Mouse (Mus musculus): ENCODE data around the gene Ndufa6.

Ndufa6 gene

DNA sequence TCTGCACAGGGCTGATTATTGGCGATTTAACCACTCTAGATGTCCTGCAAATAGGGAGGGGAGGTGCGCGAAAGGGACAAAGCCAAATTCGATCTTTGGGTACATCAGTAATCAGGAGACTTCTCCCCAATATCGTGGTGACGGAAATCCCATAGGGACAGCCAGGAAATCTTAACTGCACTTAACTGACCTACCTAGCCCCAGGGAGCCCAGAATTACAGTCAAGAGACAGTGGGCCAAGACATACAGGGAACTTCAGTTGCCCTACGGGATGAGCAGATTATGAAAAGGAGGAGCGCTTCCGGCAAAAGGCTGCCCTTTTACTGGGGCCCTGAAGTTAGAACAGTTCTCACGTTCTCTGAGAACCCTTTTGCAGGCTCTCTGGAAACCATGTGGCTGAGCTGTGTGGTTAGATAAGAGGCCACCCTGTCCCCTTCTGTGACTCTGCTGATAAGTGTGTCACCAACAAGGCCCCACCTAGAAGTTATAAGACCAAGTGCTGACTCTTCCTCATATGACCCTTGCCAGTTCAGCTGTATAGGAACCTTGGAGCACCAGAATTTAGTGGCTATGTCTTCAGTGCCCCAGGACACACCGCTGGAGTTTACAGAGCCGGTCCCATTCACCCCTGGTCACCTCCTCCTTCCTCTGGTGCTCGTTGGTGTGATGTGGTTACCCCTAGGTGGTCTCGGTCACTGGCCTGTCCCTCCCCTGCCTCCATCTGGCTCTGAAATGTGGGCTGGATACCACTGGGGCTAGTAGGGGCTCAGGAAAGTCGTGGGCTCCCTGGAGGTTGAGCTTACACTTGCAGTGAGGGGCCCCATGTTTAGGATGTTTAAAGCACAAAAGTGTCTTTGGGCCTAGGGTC is 12.2 kb downstream of the Ndufa6 start:
- DNase-seq (ENCODE audit: low read depth, low spot score): no peak

- no peak for DNase-seq (ENCODE audit: low read depth, low spot score)
These were observed 13.1 kb downstream of the Ndufa6 start for GRCm38 (mm10) chr15:82341036-82341501.

DNA sequence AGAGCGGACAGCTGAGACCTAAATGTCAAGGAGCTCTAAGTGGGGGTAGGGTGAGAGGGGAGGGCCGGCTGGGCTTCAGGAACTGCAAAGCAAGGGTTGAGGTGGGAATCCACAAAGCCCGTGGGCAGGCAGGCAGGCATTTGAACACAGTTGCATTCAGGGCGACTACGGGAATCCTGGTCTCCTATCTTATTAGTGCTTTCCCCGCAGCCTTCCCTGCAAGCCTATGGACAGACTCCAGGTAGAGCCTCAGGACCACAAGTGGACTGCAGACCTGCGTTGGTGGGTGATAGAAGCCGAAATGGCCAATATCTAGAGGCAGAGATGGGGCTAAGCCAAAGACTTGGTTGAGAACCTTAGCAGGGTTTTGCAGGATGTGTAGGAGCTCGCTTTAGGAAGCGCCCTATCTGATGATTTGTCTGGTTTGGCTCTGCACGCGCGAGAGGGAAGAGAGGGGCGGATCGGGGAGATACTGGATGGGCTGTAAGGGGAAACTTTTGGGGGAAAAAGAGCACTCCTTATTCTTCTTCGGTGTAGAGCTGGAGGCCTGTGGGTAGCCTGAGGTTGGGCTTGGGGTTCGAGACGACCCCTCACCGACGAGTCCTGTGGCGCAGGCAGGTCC is 13.6 kb downstream of the Ndufa6 start:
- DNase-seq (ENCODE audit: low read depth, low spot score): no peak

DNA sequence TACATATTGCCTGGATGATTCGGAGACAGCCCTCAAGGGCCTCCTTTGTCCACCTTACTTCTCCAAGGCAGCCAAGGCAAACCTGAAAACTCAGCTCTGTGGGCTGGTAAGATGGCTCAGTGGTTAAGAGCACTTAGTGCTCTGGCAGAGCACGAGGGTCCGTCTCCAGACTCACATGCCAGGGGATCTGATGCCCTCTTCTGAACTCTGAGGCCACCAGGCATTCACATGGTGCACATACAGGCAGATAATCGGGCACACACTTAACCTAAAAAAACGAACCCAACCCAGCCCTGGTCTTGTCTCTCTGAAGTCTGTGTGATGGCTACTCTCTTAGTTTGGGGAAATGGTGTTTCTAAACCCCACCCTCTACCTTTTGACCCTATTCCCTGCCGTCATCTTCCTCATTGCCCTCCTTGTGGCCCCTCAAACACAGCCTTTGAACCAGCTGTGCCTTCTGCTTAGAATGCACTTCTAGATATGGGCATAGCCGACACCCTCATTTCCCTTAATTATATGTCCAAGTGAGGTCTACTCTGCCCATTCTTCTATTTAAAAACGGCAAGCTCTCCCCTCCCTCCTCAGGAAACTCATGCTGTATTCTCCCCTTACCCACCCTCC is 14.4 kb downstream of the Ndufa6 start:
- no peak for DNase-seq (ENCODE audit: low read depth, low spot score)

GRCm38 (mm10) chr15:82339150-82339549 is 15.0 kb downstream of the Ndufa6 start:
- DNase-seq (ENCODE audit: low read depth, low spot score): no peak

DNA sequence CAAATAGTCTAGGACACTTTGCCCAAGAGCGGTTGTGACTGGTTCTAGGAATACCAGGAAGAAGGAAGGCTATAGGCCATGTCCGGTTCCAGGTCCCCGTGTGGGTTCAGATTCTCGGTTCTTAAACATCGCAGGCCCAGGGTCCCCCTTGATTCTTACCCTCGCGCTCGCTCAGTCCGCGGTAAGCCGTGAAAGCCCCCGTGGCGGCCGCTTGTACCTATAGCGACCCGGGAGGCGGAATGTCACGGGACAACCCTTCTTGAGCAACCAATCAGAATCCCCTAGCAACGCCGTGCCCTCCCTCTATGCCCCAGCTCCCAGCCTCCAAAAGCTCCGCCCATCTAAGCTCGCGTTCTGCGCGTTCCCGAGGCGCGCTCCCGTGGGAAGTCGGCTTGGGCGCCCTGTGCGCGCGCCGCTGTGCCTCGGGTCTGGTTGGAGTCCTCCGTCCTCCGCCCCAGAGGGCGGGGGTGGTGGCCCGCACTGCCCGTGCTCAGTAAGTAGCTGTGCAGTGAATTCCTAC is 15.5 kb downstream of the Ndufa6 start, which contains the start of the genes Naga, Pheta2 and Smdt1:
TSS of gene Naga (minus strand) at position 333 of the 520 bp plus-strand sequence.
TSS of gene Pheta2 (plus strand) at position 350 of the 520 bp plus-strand sequence.
TSS of gene Smdt1 (plus strand) at position 367 of the 520 bp plus-strand sequence.
- peak; percentile 92 for DNase-seq (ENCODE audit: low read depth, low spot score)

DNA sequence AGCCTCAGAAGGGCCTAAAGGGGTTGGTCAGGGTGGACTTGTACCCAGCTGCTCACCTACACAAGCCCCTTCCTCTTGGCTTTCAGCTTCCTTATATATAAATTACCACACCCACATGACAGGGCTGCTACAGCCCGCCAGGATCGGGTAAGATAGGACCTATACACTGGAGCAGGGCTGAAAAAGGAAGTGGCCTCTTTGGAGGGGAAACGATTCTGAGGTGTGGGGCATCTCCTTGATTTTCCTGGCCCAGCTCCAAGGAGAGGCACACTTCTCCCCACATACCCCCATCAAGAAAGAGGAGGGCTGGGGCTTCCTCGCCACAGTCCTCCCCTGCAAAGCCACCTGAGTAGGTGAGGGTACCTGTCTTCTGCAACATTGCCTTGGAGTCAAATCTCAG is 16.2 kb downstream of the Ndufa6 start:
- DNase-seq (ENCODE audit: low read depth, low spot score): no peak

DNA sequence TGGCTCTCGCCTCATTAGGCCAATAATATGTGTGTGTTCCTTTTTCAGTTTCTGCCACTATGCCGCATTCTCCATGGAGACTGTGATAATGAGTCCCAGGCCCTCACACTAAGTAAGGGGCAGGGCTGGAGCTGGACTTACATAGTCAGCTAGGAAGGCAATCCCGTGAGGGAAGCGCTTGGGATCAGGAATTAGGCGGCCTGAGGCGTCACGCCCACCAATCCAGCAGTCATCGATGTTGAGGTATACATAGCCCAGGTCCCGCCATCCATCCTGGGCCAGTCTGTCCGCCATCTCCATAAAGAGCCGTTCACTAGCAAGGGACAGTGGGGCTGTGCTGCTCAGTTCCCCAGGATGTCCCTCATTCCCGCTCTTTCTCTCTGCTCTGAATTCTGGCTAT is 17.5 kb downstream of the Ndufa6 start:
- DNase-seq (ENCODE audit: low read depth, low spot score): no peak

DNA sequence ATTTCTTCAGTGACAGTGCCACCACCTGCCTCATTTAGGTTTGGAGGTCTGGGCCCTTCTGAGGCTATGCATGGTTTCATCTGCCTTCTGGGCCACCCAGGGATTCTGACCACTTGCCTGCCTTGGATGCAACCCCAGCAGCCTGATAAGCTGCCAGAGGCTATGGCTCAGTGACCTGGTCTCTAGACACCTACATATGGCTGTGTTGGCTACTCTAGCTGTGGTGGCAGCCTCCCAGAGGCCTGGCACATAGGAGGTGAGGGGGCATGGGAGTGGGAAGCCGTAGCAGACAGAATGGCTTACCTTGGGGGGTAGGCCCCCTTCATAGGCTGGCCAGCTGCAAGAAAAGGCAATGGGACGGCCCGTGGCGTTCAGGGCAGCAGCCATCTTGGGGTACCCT is 18.9 kb downstream of the Ndufa6 start:
- no peak for DNase-seq (ENCODE audit: low read depth, low spot score)

GRCm38 (mm10) chr15:82325382-82325781 is 28.7 kb downstream of the Ndufa6 start:
- no peak for DNase-seq (ENCODE audit: low read depth, low spot score)

DNA sequence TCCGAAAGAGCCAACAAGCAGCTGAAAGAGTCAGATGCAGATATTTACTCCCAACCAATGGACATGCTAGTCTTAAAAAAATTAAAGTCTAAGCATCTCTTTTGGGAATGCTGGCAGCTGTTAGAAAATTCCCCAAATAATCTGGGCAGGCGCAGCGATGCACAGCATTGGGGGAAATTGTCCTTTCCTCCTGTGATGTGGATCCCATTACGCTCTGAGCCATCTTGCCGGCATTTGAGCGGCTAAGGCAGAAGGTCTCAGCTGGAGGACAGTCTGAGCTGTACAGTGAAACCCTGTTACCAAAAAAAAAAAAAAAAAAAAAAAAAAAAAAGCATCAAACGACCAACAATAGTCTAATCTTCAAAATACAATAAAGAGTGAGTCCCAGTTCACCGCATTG is 31.9 kb downstream of the Ndufa6 start:
- no peak for DNase-seq (ENCODE audit: low read depth, low spot score)

GRCm38 (mm10) chr15:82319613-82320012 is 34.5 kb downstream of the Ndufa6 start:
- no peak for DNase-seq (ENCODE audit: low read depth, low spot score)

GRCm38 (mm10) chr15:82317839-82318238 is 36.3 kb downstream of the Ndufa6 start:
- no peak for DNase-seq (ENCODE audit: low read depth, low spot score)

DNA sequence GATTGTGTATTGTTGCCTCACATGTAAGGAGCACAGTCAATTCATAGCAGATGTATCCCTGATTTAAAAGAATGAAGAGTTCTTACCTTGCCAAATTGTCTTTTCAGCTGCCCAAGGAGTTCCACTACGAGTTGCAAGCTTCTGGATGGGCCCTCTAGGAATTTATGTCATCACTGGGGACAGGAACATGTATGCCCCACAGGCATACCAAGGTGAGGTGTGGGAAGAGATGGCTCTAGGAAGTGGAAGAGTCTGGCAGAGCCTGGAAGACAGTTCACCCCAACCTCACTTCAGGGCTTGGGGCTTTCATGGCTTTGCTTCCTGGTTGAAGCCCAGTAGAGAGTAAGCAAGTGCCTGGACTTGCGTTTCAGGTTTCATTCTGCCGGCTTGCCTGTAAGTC is 45.7 kb downstream of the Ndufa6 start:
- DNase-seq (ENCODE audit: low read depth, low spot score): no peak

DNA sequence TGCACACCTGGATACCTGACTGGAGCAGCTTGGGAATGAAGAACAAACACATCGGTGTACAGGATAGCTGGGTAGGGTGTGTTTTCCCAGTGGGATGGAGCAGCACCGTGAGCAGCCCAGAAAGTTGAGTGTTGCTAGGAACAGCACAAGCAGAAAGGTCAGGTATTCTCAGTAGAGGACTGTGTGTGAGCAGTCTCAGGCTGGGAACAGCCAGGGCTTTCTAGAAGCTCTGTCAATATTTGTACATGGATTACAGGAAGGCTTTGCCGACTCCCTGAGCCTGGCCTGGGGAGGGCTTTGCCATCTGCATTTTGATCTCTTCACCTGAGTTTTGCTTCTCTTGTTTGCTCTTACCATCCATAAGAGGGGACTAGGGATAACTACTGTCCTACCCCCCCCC is 47.0 kb downstream of the Ndufa6 start:
- no peak for DNase-seq (ENCODE audit: low read depth, low spot score)

All from WW6 (cell line).